30 mouse cellular contexts compared by ENCODE assay signal in the genomic region with DNA sequence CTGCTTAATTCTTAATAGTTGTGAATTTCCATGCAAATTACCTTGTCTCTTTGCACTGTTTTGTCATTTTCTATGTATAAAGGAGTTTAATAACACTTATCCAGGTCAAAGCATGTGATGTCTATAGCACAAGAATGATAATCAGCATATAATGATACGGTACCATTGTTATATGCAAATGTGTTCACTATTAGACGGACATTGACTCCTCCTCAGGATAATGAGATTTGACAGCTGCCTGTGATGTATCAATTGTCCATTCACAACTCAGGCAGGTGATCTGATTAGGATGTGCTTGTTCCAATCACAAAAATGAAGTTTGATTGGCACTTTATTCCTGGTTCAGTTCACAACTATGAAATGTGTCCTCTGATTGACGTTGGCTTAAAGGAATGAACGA.
DNase-seq lines count a peak whose midpoint lies in the region; ATAC-seq lines count a peak whose summit lies in the region.
"Had no signal": no experiment of that assay in that cellular context is flagged by ENCODE, and none has a peak within 500 bp of the region (broad histone marks: within the 10 kb centered on the region; RNA-seq: fewer than 3 reads in every experiment).

No protein-coding gene starts in this region.

- H3K27me3 ChIP-seq in forebrain, embryonic 13.5 days: no peaks in the 10 kb centered on the region
- no peaks in the 10 kb centered on the region for H3K27me3 ChIP-seq in forebrain, embryonic 10.5 days (ENCODE audit: poor library complexity, severe bottlenecking)
- H3K27me3 ChIP-seq in midbrain, embryonic 11.5 days (ENCODE audit: control insufficient read depth, insufficient read depth, low read length): no peaks in the 10 kb centered on the region
- H3K27me3 ChIP-seq in midbrain, embryonic 13.5 days: no peaks in the 10 kb centered on the region
- no peaks in the 10 kb centered on the region for H3K27me3 ChIP-seq in forebrain, embryonic 16.5 days (replicated peaks; ENCODE audit: control insufficient read depth, insufficient read depth, low read length)
- H3K27me3 ChIP-seq: CH12.LX; embryonic facial prominence, embryonic 12.5 days; embryonic facial prominence, embryonic 15.5 days; heart, embryonic 13.5 days; hindbrain, embryonic 13.5 days; intestine, embryonic 15.5 days had no signal

- peak; percentile 66; the same call in 1 of the 2 replicates for ATAC-seq in forebrain, embryonic 13.5 days
- ATAC-seq in midbrain, embryonic 11.5 days (ENCODE audit: low FRiP score): no peak
- ATAC-seq in midbrain, embryonic 13.5 days: no peak
- ATAC-seq in forebrain, embryonic 16.5 days: peak; percentile 73
- ATAC-seq: activated CD4-positive, CD25-positive, alpha-beta regulatory T cell, adult 4 months; hindbrain, embryonic 16.5 days; intestine, embryonic 15.5 days had no signal

- no peak overlapping the region for H3K9ac ChIP-seq in forebrain, embryonic 13.5 days
- H3K9ac ChIP-seq in midbrain, embryonic 11.5 days (ENCODE audit: low read length): no peak overlapping the region
- H3K9ac ChIP-seq in midbrain, embryonic 13.5 days (replicated peaks): no peak overlapping the region
- H3K9ac ChIP-seq in forebrain, embryonic 16.5 days (replicated peaks; ENCODE audit: low read depth, low read length): no peak overlapping the region
- H3K9ac ChIP-seq: embryonic facial prominence, embryonic 12.5 days; embryonic facial prominence, embryonic 15.5 days; heart, embryonic 13.5 days; hindbrain, embryonic 13.5 days; intestine, embryonic 15.5 days had no signal

- H3K4me3 ChIP-seq in forebrain, embryonic 13.5 days: no peak overlapping the region
- H3K4me3 ChIP-seq in forebrain, embryonic 10.5 days: no peak overlapping the region
- no peak overlapping the region for H3K4me3 ChIP-seq in midbrain, embryonic 11.5 days (ENCODE audit: low read depth, low read length)
- H3K4me3 ChIP-seq in midbrain, embryonic 13.5 days (replicated peaks): no peak overlapping the region
- H3K4me3 ChIP-seq in forebrain, embryonic 16.5 days (replicated peaks; ENCODE audit: low read length): no peak overlapping the region
- H3K4me3 ChIP-seq: embryonic facial prominence, embryonic 12.5 days; embryonic facial prominence, embryonic 15.5 days; heart, adult 2 months; heart, embryonic 10.5 days; heart, embryonic 13.5 days; hindbrain, embryonic 13.5 days; intestine, embryonic 15.5 days had no signal

- H3K4me1 ChIP-seq in forebrain, embryonic 13.5 days: no peaks in the 10 kb centered on the region
- H3K4me1 ChIP-seq in forebrain, embryonic 10.5 days: no peaks in the 10 kb centered on the region
- H3K4me1 ChIP-seq in midbrain, embryonic 11.5 days (ENCODE audit: control insufficient read depth, insufficient read depth, low read length): no peaks in the 10 kb centered on the region
- no peaks in the 10 kb centered on the region for H3K4me1 ChIP-seq in midbrain, embryonic 13.5 days (replicated peaks)
- H3K4me1 ChIP-seq in forebrain, embryonic 16.5 days (replicated peaks; ENCODE audit: control insufficient read depth, insufficient read depth, low read length): no peaks in the 10 kb centered on the region
- H3K4me1 ChIP-seq: embryonic facial prominence, embryonic 12.5 days; embryonic facial prominence, embryonic 15.5 days; heart, embryonic 10.5 days; heart, embryonic 13.5 days; hindbrain, embryonic 13.5 days; intestine, embryonic 15.5 days had no signal

- no peak overlapping the region for H3K4me2 ChIP-seq in forebrain, embryonic 13.5 days
- no peak overlapping the region for H3K4me2 ChIP-seq in midbrain, embryonic 11.5 days
- no peak overlapping the region for H3K4me2 ChIP-seq in midbrain, embryonic 13.5 days (replicated peaks)
- no peak overlapping the region for H3K4me2 ChIP-seq in forebrain, embryonic 16.5 days (ENCODE audit: low read length)
- H3K4me2 ChIP-seq: embryonic facial prominence, embryonic 12.5 days; embryonic facial prominence, embryonic 15.5 days; heart, embryonic 13.5 days; hindbrain, embryonic 13.5 days; intestine, embryonic 15.5 days had no signal

- 61% methylated on average over 4 of the region's 4 CpGs for WGBS in forebrain, embryonic 13.5 days
- WGBS in forebrain, embryonic 10.5 days: 81% methylated on average over 4 of the region's 4 CpGs
- 70% methylated on average over 4 of the region's 4 CpGs for WGBS in midbrain, embryonic 11.5 days
- 57% methylated on average over 4 of the region's 4 CpGs for WGBS in midbrain, embryonic 13.5 days
- 51% methylated on average over 4 of the region's 4 CpGs for WGBS in forebrain, embryonic 16.5 days

- intact Hi-C loops in left cerebral cortex, postnatal 10 days (cut with DNase I): no loop called here

- H3K9me3 ChIP-seq in forebrain, embryonic 13.5 days (replicated peaks): no peaks in the 10 kb centered on the region
- no peaks in the 10 kb centered on the region; the same call in 1 of the 2 replicates for H3K9me3 ChIP-seq in forebrain, embryonic 10.5 days
- H3K9me3 ChIP-seq in midbrain, embryonic 11.5 days (ENCODE audit: control insufficient read depth, low read length): no peaks in the 10 kb centered on the region
- no peaks in the 10 kb centered on the region for H3K9me3 ChIP-seq in midbrain, embryonic 13.5 days
- no peaks in the 10 kb centered on the region for H3K9me3 ChIP-seq in forebrain, embryonic 16.5 days (ENCODE audit: control insufficient read depth, low read length)
- H3K9me3 ChIP-seq: embryonic facial prominence, embryonic 12.5 days; embryonic facial prominence, embryonic 15.5 days; heart, embryonic 10.5 days; hindbrain, embryonic 13.5 days; intestine, embryonic 15.5 days had no signal

- H3K27ac ChIP-seq in forebrain, embryonic 13.5 days: no peak overlapping the region
- H3K27ac ChIP-seq in forebrain, embryonic 10.5 days: no peak overlapping the region
- no peak overlapping the region for H3K27ac ChIP-seq in midbrain, embryonic 11.5 days (ENCODE audit: low read depth, low read length)
- H3K27ac ChIP-seq in midbrain, embryonic 13.5 days: no peak overlapping the region
- no peak overlapping the region for H3K27ac ChIP-seq in forebrain, embryonic 16.5 days (ENCODE audit: low read length)
- H3K27ac ChIP-seq: embryonic facial prominence, embryonic 12.5 days; embryonic facial prominence, embryonic 15.5 days; heart, adult 2 months; heart, embryonic 10.5 days; heart, embryonic 13.5 days; hindbrain, embryonic 13.5 days; intestine, embryonic 15.5 days had no signal

- DNase-seq in forebrain, embryonic 10.5 days (ENCODE audit: extremely low spot score, low spot score): no peak
- peak; percentile 35 for DNase-seq in midbrain, embryonic 11.5 days (ENCODE audit: low spot score, missing footprints)
- peak; percentile 0 for DNase-seq in retina, postnatal 7 days (ENCODE audit: low read depth, low spot score)
- no peak for DNase-seq in thymus, postnatal 36 days
- DNase-seq in left cerebral cortex, postnatal 10 days (ENCODE audit: extremely low spot score in 1 of 2, low spot score in 2 of 2): no peak
- DNase-seq: adrenal gland, adult 8-10 months; adrenal gland, postnatal 25 days; B cell, adult 2 months; cerebellum, adult 18-20 months; cerebellum, adult 9-10 months; cerebellum, postnatal 14 days; gastrocnemius, postnatal 10 days; gastrocnemius, postnatal 36 days; heart, adult 2 months; heart, postnatal 14 days; heart, postnatal 4 days; kidney, adult 11 months had no signal

- no peaks in the 10 kb centered on the region for H3K36me3 ChIP-seq in forebrain, embryonic 13.5 days (ENCODE audit: poor library complexity, severe bottlenecking)
- no peaks in the 10 kb centered on the region for H3K36me3 ChIP-seq in forebrain, embryonic 10.5 days (replicated peaks)
- no peaks in the 10 kb centered on the region for H3K36me3 ChIP-seq in midbrain, embryonic 11.5 days (ENCODE audit: control insufficient read depth, insufficient read depth, low read length)
- H3K36me3 ChIP-seq in midbrain, embryonic 13.5 days: no peaks in the 10 kb centered on the region
- no peaks in the 10 kb centered on the region for H3K36me3 ChIP-seq in forebrain, embryonic 16.5 days (ENCODE audit: control insufficient read depth, insufficient read depth)
- H3K36me3 ChIP-seq: embryonic facial prominence, embryonic 12.5 days; embryonic facial prominence, embryonic 15.5 days; G1E; heart, embryonic 10.5 days; heart, embryonic 13.5 days; hindbrain, embryonic 13.5 days; intestine, embryonic 15.5 days had no signal

Comparison
In these comparisons a context has a peak if more than half of its experiments do, and no peak if none do; other contexts are left out.
1. ATAC-seq: peak in forebrain, embryonic 13.5 days (single experiment) and forebrain, embryonic 16.5 days (single experiment); none in midbrain, embryonic 11.5 days (single experiment) and midbrain, embryonic 13.5 days (single experiment).
2. DNase-seq: peak in midbrain, embryonic 11.5 days (single experiment) and retina, postnatal 7 days (single experiment); none in forebrain, embryonic 10.5 days (single experiment), thymus, postnatal 36 days (0 of 2) and left cerebral cortex, postnatal 10 days (0 of 2).